Mouse (Mus musculus) layer of hippocampus, adult 8-10 months (tissue): Measurements from ENCODE around the gene Ephb3. TPM values are rescaled to one million over a fixed set of nuclear protein-coding genes. Genes with fewer than 3 reads are reported as not detected.
A peak's percentile ranks its signal among the peaks of the same experiment; 100 is the strongest.

Source experiments
- DNase-seq, 2 experiments: peaks; one replicate each; pipeline ENCODE4 v3.0.0; 2022; ENCODE audit warnings: low spot score in 2 of 2
- microRNA-seq, 2 experiments: library from miRNA; unstranded; fragments of <30 nt; microRNA quantifications; one replicate each; pipeline ENCODE4 v1.2.0; 2022
- total RNA-seq, 4 experiments: library from RNA; stranded (reverse); gene quantifications; 2 replicates each; pipeline ENCODE4 v1.2.4; 2022

The Ephb3 gene
- total RNA-seq, 4 experiments from 2014 or later, result 17.3 to 19.9 (median 19.2) TPM

DNA sequence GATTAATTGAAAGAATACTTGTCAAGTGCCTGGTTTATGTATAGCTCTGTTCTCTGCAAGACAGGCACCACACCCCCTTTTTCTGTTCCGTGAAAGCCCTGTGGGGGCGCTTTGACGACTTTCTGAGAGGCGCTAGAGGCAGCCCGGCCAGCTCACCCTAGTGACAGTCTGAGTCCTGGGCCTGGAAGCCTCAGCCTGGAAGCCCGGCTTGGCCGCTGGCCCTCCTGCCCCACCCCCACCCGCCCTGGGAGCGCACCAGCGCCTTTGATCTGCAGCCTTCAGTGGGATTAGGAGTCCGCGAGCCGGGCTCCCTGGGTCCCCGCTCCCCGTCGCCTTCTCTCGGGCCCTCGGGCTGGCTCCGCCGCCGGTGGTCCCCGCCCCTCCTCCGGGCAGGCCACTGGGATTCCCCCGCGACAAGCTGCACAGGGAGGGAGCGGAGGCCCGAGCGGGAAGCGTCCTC, 41.4 kb downstream of the Ephb3 start:
- peak; percentile 69 to 71 for DNase-seq

DNA sequence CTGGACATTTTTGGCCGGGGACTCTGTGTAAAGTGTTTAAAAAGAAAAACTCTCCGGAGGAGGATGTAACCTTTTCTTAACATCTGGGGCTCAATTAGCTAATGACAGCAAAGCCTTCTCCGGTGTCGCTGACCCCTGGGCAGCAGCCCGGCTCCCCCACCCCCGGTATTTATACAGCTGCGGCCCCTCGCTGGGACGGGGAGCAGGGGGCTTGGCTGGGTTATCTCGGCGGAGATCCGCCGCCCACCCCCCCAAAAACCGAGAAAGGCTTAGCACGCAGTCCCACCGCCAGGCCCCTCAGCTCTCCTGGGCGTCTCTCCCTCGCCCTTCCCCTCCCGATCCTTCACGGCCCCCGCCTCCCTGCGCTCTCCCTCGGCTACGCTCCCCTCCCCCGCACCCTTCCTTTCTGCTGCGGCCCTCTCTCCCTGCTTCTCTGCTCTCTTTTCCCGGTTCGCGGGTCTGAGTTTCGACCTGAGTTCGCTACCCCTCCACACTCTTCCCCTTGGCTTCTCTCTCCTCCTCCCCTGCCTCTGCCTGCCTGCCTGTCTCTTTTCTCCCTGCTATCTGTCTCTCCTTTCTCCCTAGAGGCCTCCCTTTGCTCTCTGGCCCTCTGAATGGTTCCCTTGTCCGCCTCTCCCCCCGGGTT, 42.0 kb downstream of the Ephb3 start:
- peak in 1 of 2 experiments; percentile 7 for DNase-seq

DNA sequence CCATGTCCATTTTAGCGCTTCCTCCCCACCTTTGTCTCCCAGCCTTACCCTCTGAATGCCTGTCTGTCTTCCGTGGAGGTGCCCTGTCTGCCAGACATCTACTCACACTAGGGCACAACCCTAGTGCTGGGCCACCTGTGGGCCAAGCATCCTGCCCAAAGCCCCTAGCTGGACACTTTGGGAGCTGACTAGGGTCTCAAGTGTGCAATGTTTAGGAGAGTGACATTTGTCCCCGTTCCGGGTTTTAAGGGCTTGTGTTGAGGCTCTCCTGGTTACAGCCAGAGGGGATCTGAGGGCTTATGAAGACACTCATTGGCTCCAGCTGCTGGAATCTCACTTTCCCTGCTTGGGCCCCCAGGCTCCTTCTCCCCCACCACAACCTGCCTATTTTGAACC, 42.5 kb downstream of the Ephb3 start:
- DNase-seq, result no peak

GRCm38 (mm10) chr16:21247871-21248712, 43.5 kb downstream of the Ephb3 start:
- peak; percentile 27 to 31 for DNase-seq

DNA sequence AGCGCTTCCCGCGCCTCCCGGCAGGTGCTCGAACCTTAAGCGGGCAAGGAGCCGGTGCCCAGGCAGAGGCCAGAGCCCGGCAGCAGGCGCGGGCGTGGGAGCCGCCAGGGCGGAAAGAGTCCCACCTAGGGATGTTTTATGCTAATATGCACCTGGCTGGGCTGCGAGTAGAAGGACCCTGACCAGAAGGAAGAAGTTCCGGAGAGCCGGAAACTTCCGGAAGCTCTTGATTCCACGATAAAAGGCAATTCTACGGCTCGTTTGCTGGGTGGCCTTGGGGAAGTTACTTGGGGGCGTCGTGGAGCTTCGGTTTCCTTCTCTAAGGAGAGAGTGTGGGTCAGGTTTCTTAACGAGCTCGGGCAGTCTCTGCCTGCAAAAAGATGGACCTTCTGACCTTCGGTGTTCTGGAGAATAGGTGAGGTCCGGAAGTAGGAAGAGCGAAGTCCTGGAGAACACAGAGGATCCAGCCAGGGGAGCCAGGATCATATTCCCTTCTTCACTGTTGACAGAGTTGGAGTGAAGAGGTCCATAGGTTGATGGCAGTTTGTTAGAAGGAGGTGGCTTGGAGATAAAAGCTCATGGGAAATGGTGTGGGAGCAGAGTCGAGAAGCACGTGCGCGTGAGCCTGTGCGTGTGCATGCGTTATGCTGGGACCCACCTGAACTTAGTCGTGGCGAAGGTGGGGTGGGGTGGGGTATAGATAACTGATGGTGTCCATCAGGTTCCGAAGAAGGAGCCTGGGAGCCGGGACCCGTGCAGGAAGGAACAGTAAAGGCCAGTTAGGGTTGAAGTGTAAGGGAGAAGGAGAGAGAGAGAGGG, 44.4 kb downstream of the Ephb3 start:
- DNase-seq, result no peak

DNA sequence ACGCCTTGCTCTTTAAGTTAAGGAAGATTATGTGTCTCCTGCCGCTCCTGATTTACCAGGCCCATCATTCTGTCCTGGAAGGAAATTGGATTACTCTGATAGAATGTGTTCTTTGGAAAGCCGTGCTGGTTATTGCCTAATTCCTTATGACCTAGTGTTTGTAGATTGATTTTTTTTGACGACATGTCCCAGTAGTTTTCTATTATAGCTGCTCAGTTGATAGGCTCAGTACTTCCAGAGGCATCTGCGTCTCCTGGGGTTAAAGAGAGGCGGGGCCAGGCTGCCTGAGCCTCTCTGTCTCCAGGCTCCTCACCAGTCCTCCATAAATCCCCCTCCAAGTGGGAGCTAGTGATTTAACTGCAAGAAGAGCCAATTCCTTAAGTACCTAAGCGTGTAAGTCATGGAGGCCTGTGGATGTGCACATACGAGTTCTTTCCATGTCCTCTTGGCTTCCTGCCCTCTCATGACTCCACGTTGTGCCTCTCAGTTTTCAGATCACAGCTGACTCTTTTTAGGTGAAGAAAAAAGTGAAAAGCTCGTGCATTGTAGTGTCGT, 47.9 kb downstream of the Ephb3 start:
- DNase-seq, result no peak

- DNase-seq, result no peak
These were observed 51.2 kb downstream of the Ephb3 start for GRCm38 (mm10) chr16:21255574-21256304.

DNA sequence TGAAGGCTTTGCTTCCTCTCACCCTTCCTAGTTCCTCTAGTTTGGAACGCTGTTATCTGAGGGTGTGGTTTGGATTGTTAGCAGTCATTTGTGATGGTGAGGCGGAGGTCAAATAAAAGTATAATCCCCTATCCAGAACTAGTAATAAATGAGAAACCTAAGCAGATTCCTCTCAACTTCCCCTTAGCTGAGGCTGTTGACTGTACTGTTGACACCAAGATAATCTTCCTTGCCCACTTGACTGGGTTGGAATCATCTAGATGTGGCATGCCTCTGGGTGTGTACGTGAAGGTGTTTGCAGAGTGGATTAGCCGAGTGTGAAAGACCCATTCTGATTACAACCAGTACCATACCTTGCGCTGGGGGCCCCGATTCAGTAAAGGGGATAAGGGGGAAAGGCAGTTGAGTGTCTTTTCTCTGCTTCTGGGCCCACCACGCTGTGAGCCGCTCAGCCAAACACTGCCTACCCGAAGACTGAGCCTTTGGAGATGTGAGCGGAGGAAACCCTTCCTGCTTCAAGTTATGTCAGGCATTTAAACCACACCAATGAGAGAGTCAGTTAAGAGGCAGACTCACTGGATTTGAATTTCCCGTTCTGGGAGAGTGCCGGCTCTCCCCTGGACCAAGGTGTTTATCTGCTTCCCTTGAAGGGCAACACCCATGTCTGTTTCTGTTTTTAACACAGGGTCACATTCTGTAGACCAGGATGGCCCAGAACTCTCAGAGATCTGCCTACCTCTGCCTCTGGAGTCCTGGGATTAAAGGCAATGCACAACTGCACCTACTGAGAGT, 52.2 kb downstream of the Ephb3 start:
- no peak for DNase-seq

- no peak for DNase-seq
These were observed 60.9 kb downstream of the Ephb3 start for GRCm38 (mm10) chr16:21265417-21265816.

GRCm38 (mm10) chr16:21269775-21270174, 65.2 kb downstream of the Ephb3 start:
- no peak for DNase-seq

- DNase-seq, result no peak
These were observed 67.3 kb downstream of the Ephb3 start for GRCm38 (mm10) chr16:21271773-21272247.

DNA sequence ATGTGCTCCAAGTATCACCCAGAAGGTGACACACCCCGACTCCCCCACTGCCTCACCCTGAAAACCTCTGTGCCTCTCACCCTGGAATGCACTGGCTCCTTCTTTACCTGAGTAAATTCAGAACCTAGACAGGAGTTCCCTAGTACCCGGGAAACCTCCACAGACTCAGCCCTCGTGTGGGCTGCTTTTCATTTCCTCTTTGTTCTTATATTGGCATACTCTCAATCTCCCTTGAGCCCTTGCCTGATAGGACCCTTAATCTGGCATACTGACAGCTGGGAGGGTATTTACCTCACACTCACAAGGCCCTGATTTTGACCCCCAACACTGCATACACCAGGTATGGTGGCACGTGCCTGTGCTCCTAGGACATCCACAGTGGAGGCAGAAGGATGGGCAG, 68.2 kb downstream of the Ephb3 start:
- no peak for DNase-seq

Small RNA genes within 50 kb of the gene (microRNA-seq; reads per million reads assigned to microRNA genes)
- 0 reads per million in 2 experiments for gene Mir7680

Other genes with a start within 250 kb of the Ephb3 start
- 1 to 10 TPM in 1 of 4 experiments, under 1 TPM in 3; 0.80 to 1.8 (median 0.92) TPM for gene Teddm3, start 50.8 kb upstream of the Ephb3 start, total RNA-seq
- 10 to 100 TPM; 47.6 to 58.3 (median 51.8) TPM for gene Vps8, start 218.4 kb downstream of the Ephb3 start, total RNA-seq